Mouse (Mus musculus): ENCODE results near the gene Baz2b.

GRCm38 (mm10) chr2:60042699-60043098 is 166.9 kb downstream of the Baz2b start:
- no peak for TF ChIP-seq CTCF (conservative IDR thresholded peaks at IDR 0.05; ENCODE audit: insufficient read depth, insufficient read length, low read depth, low read length)
- TF ChIP-seq POLR2A (IDR thresholded peaks at IDR 0.05; ENCODE audit: low read depth, low read length) = no peak
